Mouse (Mus musculus) T-helper 1 cell (primary cell): ENCODE measurements around the gene Gfod2.

ENCODE experiments used
- in situ Hi-C: fragments of 300-600 bp; cut with MboI, MseI; formaldehyde crosslinking; loops from one replicate; pipeline ENCODE4 v1.15.1; 2025; ENCODE audit warnings: high pct_unique_total_duplicates

Gene Gfod2

DNA sequence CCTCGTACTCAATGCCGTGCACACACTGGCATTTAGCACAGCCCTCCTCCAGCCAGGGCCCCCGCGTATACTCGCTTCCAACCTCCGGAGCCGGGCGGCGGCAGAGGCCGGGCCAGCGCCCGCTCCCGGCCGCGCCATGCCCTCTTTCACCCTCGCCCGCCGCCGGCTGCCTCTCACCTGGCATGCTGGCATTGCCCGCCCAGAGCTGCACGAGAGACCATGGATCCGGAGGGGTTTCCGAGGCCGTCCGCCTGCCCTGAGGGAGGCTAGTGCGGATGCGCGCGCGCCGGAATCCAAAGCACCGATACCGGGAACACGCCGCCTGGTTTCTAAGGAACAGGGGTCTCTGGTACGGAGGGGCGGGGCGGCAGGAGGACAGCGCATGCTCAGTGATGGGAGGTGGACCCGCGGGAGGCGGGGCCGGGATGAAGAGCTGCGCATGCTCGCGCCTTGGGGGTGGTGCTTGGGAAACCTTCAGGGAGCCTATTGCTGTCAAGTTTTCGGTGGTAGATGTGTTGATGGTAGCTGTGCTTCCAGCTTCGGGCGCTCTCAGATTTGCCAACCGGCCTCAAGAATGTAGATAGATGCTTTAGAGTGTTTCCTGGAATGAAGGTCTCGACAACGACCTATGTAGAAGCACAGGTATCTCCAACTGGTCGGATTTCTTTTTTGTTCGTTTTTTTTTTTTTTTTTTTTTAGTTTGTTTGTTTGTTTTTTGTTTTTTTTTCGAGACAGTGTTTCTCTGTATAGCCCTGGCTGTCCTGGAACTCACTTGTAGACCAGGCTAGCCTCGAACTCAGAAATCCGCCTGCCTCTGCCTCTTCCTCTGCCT lies at the start of gene Gfod2:
TSS of gene Gfod2 (minus strand) at position 388 of the 832 bp plus-strand sequence.
- in situ Hi-C loops: no loop called here

DNA sequence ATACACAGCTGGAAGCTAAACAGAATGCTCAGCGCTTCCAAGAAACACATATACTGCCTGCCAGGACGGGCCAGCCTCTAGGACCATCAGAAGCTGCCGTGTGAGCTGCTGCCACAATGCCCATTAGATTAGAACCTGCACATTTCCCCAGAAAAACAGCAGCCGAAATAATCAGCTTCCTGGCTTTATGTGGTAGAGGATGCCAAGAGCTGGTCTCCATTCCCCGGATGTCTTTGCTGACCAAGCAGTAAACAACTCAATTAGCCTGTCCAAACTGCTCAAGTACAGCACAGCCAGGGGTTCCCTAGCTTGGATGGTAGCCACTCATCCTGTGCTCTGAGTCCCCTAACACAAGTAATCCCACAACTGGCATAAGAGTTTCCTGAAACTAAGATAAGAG lies 49.3 kb upstream of the Gfod2 start:
- in situ Hi-C loops: no loop called here

DNA sequence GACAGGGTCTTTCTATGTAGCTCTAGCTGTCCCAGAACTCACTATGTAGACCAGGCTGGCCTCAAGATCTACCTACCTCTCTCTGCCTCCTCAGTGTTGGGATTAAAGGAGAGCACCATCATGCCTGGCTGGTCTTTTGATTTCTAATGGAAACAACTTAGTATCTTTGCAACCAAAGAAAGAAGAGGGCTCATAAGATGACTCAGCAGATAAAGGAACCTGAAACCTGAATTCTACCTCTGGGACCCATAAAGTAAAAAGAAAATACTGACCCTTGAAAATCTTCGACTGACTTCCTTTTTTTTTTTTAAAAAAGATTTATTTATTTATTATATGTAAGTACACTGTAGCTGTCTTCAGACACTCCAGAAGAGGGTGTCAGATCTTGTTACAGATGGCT lies 47.5 kb upstream of the Gfod2 start:
- in situ Hi-C loops: no loop called here

DNA sequence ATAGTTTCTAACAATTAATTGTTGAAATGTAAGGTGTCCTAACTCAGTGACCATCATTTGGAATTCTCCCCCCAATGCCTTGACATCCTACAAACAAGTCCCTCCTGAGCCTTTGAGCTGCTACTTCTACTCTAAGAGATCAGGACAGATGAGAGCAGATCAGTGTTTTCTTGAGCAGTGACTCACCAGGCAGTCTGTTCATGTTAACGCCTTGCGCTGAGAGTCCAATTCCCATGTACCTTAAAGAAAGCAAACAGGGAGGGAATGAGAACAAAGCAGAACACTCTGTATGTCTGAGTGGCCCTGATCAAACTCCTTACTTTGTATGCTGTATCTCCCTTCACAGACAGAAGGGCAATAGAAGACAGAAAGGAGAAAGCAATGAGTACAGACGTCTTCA lies 46.9 kb upstream of the Gfod2 start:
- in situ Hi-C loops: no loop called here

DNA sequence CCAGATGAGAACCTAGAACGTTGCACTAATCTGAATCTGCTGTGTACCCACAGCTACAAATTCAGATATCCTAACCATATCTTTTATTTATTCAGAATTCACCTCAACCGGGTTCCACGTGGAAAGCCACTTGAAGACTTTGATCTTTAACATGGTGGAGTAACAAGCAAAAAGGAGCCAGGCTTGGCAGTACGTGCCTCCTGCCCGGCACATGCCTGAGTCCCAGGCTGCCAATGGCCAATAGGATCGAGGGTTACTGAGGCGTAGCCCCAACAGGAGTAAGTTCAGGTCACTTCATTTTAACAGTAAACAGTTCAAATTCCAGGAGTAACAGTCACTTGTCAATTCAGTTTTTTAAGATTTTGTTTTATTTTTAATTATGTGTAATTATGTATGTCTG lies 46.3 kb upstream of the Gfod2 start:
- in situ Hi-C loops: no loop called here

DNA sequence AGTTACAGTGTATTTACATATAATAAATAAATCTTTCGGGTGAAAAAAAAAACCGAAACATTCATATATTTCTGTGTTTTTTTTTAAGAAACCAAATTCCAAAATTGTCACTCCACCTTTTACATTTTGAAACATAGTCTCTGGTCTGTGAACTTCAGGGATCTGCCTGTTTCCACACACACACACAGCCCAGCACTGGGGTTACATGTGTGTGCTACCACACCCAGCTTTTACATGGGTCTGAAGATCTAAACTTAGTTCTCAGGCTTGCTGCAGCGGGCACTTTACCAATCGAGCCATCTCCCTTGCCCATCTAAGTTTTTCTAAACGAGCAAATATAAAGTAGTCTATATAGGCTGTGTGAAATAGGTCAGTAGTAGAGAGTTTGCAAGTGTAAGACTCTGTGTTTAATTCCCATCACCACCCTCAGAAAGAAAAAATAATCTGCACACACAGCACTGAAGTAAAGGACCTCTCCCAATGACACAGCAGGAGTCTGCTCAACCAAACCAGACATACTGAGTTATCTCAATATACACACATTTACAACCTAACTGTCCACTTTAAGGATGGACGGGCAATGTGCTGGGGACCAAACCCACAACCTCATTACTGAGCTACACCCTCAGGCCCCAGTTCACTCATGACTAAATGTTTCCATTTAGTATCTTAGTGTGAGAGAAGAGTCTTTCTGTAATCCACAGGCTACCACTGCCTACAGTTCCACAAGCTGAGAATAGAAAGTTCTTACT lies 42.9 kb upstream of the Gfod2 start:
- in situ Hi-C loops: no loop called here

DNA sequence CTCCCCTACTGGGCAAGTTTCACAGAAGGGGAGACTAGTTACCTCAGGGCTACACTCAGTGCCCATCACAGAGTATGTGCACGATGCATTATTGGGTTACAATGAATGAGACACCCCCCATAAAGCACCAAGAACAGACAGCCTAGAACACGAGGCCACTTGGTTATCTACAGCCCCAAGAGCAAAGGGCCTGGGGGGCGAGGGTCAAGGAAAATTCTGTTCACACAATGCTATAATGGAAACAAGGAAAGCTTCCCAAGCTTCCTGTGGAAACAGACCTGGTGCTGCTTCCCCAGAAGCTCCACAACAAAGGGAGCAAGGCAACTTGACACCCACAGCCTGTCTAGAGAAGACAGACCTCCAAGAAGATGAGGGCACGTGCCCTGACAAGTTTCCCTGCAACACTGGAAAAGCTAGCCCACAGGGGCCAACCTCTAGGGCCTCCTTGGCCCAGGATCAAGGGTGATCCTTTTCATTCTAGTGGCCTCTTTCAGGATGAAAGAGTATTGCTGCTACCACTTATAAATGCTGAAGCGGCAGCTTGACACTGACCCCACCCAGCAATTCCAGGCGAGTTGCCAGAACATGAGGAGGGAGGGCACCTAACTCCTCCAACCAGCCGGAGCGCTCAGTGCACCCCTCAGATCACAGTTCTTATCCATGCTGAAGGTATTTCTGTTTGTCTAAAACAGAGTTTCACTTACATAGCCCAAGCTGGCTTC lies 40.8 kb upstream of the Gfod2 start:
- in situ Hi-C loops: no loop called here

DNA sequence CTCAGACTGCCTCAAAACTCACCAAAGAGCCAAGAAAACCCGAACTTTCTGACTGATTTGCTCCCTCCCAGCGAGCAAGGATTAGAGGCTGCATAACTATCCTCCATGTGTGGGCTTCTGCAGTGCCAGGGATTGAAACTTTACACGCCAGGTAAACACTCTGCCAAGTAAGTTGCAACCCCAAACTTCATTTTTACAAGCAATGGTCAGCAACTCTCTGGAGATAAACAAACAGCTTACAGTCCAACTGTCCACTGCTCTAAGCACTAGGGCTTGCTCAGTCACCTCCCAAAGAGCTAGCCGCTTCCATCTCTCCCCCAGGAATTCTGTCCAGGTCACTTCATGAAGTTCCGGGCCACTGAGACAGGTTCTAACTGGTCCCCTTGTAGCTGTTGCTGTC lies 39.9 kb upstream of the Gfod2 start:
- in situ Hi-C loops: no loop called here

DNA sequence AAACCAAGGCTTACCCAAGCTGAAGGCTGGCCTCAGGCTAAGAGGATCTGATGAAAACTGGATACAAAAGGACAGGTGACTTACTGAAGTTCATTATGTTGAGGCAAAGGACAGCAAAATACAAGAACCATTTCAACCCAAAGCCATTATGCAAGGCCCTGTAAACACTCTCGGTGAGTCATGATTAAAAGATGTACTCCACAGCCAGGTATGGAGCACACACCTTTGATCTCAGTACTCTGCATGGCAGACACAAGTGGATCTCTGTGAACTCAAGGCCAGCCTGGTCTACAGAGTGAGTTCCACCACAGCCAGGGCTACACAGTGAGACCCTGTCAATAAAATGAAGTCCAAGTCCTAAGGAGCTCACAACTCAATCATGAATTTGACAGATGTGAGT lies 37.3 kb upstream of the Gfod2 start:
- in situ Hi-C loops: no loop called here

DNA sequence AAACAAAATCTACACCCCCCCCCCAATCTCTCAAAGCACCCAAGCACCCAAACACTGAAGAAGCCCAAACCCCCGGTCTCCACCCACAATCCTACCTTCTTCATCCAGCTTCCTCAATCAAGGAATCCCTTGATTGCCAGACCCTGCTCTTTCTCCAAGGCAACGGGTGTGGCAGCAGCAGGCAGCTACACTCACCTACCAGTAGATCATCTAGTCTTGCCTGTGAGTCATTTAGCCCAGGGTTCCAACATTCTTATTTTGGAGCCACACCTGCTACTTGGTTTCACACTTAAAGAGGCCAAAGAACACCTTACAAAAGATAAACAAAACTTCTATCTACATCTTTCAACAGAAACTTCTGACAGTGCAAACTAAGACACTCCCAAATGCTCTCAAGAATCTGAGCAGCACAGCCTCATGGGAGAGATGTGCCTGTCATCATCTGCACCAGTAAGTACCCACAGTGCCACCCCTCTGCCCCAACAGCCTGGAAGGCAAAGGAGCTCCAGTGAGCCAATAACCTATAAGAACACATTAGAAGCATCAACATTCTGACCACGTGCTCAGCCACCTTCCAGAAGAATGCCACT lies 35.6 kb upstream of the Gfod2 start:
- in situ Hi-C loops: no loop called here

DNA sequence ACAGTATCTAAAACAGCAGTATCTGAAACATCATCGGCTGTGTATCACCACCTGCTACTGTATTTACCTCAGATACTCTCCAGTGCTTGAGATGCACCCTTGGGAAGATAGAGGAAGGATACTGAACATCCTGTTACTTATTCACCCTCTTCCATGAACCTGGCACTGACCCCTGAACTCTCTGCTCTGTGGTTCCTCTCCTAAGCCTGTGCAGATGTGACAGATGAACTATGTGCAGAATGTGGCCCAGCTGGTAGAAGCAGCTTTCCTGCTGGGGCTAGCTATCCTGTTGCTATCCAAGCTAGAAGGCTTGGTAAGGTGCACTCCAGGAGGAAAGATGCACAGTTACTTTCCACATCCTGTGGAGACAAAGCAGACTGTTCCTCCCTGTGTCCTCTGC lies 34.9 kb upstream of the Gfod2 start:
- in situ Hi-C loops: no loop called here

DNA sequence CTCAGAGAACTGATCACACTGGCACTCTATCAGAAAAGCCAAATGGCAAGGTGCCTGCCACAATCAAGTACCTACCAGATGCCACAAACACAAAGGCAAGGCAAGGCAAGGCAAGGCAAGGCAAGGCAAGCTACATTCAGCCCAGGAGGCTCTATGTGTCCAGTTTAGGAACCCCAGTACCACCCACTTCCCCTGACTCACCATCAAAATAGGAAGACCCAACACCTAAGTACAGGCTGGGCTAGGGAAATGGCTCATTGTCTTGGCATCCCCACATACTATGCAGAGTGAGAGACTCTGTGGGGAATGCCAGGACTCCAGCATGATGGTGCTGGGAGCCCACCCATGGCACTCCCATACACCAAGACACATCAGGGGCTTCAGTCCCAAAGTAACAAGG lies 31.2 kb upstream of the Gfod2 start:
- in situ Hi-C loops: no loop called here

DNA sequence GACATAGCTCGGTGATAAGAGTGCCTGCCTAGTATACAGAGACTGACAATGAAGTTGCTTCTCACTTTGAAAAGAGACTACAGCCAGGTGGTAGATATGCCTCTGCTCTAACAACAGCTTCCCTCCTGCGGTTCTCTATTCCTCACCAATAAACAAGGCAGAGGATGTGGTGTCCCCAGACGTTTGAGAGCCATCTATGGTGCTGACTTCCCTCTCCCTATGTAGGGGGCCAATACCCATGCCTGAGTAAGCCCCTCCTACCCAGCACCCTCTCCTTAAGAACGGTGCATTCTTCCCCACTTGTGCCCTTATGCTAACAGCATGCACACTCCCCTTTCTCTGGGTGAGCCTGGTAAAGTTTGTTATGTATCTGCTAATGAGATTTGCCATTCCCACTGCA lies 30.5 kb upstream of the Gfod2 start:
- in situ Hi-C loops: no loop called here

DNA sequence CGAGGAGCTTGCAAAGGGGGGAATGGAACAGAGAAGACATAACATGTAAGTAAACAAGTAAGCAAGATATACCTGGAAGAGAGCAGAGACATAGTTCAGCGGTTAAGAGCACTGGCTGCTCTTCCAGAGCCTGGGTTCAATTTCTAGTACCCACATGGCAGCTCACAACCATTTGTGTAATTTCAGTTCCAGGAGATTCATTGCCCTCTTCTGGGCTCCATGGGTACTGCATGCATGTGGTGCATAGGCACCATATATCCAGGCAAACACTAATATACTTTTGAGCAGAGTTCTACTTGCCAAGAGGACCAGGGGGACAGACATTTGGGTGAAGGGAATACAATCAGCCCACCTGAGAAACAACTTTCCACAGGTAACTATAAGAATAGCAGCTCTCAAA lies 29.8 kb upstream of the Gfod2 start:
- in situ Hi-C loops: no loop called here

DNA sequence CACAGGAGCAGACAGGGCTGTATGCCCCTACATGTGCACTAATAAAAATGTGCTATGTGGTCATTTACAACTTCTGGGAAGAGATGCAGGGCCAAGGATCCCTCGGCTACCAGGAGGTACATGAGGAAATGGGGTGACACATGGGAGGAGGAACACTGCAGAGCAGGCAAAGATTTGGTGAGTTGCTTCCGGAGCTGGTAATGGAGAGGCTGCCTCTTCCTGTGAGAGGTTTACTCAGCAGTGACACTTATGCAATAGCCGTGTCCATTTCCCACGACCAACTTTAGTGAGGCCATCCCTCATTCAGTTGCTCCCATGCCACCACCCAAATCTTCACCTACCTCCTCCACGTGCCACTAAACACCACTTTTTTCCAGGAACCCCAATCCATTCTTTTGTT lies 21.8 kb upstream of the Gfod2 start:
- in situ Hi-C loops: loop anchor here (5.0 kb wide), 1 partner anchor 53 kb away; no protein-coding TSS in a partner anchor

DNA sequence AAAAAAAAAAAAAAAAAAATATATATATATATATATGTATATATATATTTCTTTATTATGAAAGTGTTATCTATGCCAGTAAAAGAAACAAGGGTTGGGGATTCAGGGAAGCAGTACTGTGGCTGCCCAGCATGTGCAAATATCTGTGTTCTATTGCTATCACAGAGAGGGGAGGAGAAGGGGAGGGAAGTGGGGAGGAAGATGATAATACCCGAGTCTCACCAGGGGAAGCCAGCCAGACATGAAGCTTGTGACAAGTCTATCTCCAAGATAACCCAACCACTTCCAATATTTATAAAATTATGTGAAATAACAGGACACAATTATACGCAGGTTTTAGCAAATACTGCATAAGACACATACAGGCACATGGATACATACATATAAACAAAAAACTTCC lies 19.4 kb upstream of the Gfod2 start:
- in situ Hi-C loops: no loop called here

DNA sequence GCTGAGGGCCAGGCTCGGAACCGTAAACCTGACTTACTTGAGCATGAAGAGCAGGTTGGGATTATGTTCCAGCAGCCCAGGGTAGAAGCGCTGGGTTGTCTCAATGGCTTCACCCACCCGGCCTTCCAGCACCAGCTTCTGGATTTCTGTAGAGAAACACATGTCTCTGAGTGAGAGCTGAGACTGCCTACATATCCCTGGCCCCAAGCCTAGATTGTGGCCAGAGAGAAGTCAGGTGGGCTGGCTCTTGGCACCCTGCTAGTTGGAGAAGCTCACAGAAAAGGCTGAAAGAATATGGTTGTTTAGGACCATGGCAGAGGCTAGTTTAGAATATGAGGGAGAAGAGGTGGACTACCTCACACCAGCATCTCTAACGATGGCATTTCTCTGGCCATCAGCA lies 16.0 kb upstream of the Gfod2 start:
- in situ Hi-C loops: no loop called here

DNA sequence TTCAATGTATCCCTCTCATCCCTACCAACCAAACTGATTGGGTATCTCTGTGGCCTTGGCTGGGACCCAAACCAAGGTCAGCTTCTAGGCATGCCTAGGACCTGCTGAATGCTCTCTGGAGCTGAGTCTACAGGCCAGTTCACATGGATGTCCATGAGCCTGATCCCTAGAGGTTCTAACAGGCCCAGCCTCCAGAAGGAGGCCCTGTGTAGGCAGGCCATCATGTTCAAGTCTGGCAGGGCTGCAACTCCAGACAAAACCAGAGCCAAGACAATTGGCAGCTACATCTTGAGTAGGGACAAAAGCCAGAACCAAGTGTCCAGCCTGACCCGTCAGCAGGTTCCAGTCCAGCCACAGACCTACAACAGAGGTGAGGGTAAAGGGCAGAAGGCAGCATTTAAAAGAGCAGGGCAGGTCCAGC lies 15.0 kb upstream of the Gfod2 start:
- in situ Hi-C loops: no loop called here

DNA sequence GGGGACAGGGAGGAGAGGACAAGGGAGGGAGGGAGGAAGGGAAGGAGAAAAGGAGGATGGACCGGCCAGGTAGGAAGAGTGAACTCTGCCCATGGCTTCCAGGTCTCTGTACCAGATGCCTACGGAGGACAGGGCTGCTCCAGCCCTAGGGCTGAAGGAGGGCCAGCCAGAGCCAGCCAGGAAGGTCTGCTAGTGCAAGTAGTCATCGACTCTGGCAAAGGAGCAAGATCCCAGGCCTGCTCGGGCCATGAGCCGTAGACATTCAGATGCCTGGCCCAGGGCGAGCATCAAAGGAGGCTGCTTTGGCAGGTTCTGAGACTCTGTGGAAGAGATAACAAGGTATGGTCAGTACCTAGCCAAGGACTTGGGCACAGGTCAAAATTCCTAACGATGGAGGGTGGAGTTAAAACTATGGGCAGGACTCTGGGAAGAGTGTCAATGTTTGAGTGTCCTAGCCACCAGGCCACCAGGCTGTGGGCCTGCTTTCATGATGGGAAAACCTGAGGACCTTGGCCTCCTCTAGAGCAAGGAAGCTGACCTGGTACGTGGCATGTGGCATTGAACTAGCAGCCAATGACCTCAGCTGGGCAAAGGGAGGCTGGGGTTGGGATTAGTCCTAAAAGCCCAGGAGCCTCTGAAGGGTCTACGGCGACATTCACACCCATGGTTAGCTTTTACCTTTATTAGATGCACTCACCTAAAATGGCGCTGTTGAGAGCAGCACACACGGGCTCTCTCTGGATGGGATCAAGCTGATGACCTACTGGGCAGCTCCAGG lies 13.1 kb upstream of the Gfod2 start:
- in situ Hi-C loops: no loop called here

DNA sequence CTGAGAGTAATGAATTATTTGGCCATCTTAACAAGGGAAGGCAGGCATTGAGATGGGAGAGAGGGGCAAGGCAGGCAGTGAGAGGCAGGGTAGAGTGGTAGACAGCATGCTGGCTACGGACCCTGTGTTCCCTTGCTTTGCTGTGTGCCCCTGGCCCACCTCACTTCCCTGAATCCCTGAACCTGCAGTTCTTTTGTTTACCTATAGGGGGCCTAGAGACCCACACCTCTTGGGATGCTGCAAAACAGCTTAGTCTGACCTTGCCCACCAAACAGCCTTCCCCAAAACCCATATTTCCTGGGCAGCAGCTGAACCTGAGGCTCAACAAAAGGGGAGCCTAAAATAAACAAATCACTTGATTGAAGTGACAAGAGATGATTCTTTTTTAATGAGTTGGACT lies 12.1 kb upstream of the Gfod2 start:
- in situ Hi-C loops: no loop called here
